Mouse (Mus musculus) myocyte (in vitro differentiated cells): ENCODE measurements around the gene Pir. TPM values are rescaled to one million over a fixed set of nuclear protein-coding genes. Genes with fewer than 3 reads are reported as not detected.

ENCODE experiments used
- H3K27me3 ChIP-seq: one replicate; pipeline ENCODE4 v1.6.1; 2011; ENCODE audit not compliant: control insufficient read depth, insufficient read depth, insufficient read length
- H3K36me3 ChIP-seq: one replicate; pipeline ENCODE4 v1.6.1; 2011; ENCODE audit not compliant: control insufficient read depth, insufficient read depth
- H3K4me2 ChIP-seq: one replicate; pipeline ENCODE4 v1.6.1; 2011; ENCODE audit warnings: low read depth, control low read depth
- H3K4me3 ChIP-seq: one replicate; pipeline ENCODE4 v1.5.1; 2011; ENCODE audit warnings: mild to moderate bottlenecking, control low read depth, moderate library complexity
- H3K79me2 ChIP-seq: one replicate; pipeline ENCODE4 v1.6.1; 2011; ENCODE audit not compliant: control insufficient read depth, insufficient read depth
- H3ac ChIP-seq: one replicate; pipeline ENCODE4 v1.6.1; 2011; ENCODE audit not compliant: control insufficient read depth, insufficient read length
- CEBPB ChIP-seq: IDR thresholded peaks from 2 replicates; pipeline ENCODE4 v1.6.1; 2011; ENCODE audit warnings: mild to moderate bottlenecking, moderate library complexity; ENCODE audit not compliant: poor library complexity, insufficient read depth, severe bottlenecking
- E2F4 ChIP-seq: IDR thresholded peaks from one replicate; pipeline ENCODE4 v1.6.1; 2011; ENCODE audit warnings: mild to moderate bottlenecking, control low read depth, moderate library complexity; ENCODE audit not compliant: insufficient read depth
- MAX ChIP-seq: IDR thresholded peaks from one replicate; pipeline ENCODE4 v1.6.1; 2011; ENCODE audit warnings: low read depth, mild to moderate bottlenecking, control low read depth
- MYOD1 ChIP-seq, 3 experiments: IDR thresholded peaks; one replicate each; pipeline ENCODE4 v1.6.1; 2011; ENCODE audit warnings: control low read depth in 2 of 3, low read depth in 2 of 3, mild to moderate bottlenecking in 2 of 3, moderate library complexity in 1 of 3; ENCODE audit not compliant: insufficient read length in 2 of 3, control insufficient read depth in 1 of 3
- MYOG ChIP-seq, 3 experiments: IDR thresholded peaks; one replicate each; pipeline ENCODE4 v1.6.1; 2011; ENCODE audit warnings: control low read depth in 2 of 3, low read depth in 2 of 3, mild to moderate bottlenecking in 2 of 3; ENCODE audit not compliant: insufficient read length in 2 of 3, control insufficient read depth in 1 of 3, insufficient read depth in 1 of 3
- POLR2A ChIP-seq: IDR thresholded peaks from one replicate; pipeline ENCODE4 v1.6.1; 2011; ENCODE audit warnings: low read depth, mild to moderate bottlenecking, control low read depth, moderate library complexity; ENCODE audit not compliant: insufficient read length
- POLR2AphosphoS2 ChIP-seq: IDR thresholded peaks from one replicate; pipeline ENCODE4 v1.6.1; 2011; ENCODE audit warnings: low read depth, control low read depth; ENCODE audit not compliant: insufficient read length
- REST ChIP-seq: IDR thresholded peaks from one replicate; pipeline ENCODE4 v1.6.1; 2011; ENCODE audit warnings: mild to moderate bottlenecking, control low read depth, moderate library complexity; ENCODE audit not compliant: insufficient read depth, insufficient read length
- SRF ChIP-seq: IDR thresholded peaks from one replicate; pipeline ENCODE4 v1.6.1; 2011; ENCODE audit warnings: low read depth; ENCODE audit not compliant: control insufficient read depth, insufficient read length
- TCF12 ChIP-seq: IDR thresholded peaks from one replicate; pipeline ENCODE4 v1.6.1; 2011; ENCODE audit warnings: mild to moderate bottlenecking, control low read depth; ENCODE audit not compliant: poor library complexity, insufficient read depth, severe bottlenecking
- TCF3 ChIP-seq: IDR thresholded peaks from one replicate; pipeline ENCODE4 v1.6.1; 2011; ENCODE audit warnings: low read depth, control low read depth; ENCODE audit not compliant: insufficient read length
- USF1 ChIP-seq: IDR thresholded peaks from one replicate; pipeline ENCODE4 v1.6.1; 2011; ENCODE audit warnings: low read depth, mild to moderate bottlenecking, control low read depth, moderate library complexity
- polyA plus RNA-seq: library from polyadenylated mRNA; unstranded; fragments of >200 nt; fragmentation: generic; extraction: Trizol; gene quantifications from one replicate; pipeline ENCODE4 v1.2.1, GENCODE M21; 2012; ENCODE audit warnings: missing spikeins

The Pir gene
- polyA plus RNA-seq, 1 experiment: 6.0 TPM

- no peak overlapping the region for H3K4me2 ChIP-seq
- H3K27me3 ChIP-seq: no peaks in the 10 kb centered on the region
- no peaks in the 10 kb centered on the region for H3K79me2 ChIP-seq
- no peaks in the 10 kb centered on the region for H3K36me3 ChIP-seq
- no peak overlapping the region for H3ac ChIP-seq
- TF ChIP-seq MAX (no peak), REST (no peak), MYOG (IDR thresholded peaks at IDR 0.05; ENCODE audit: control insufficient read depth in 1 of 3, insufficient read depth in 1 of 3, insufficient read length in 2 of 3, low read depth in 2 of 3) (no peak), E2F4 (no peak), POLR2A (no peak), CEBPB (no peak), USF1 (no peak), POLR2AphosphoS2 (no peak), TCF12 (no peak), TCF3 (no peak), MYOD1 (IDR thresholded peaks at IDR 0.05; ENCODE audit: control insufficient read depth in 1 of 3, insufficient read length in 2 of 3, low read depth in 2 of 3) (no peak), SRF (no peak)
- no peak overlapping the region for H3K4me3 ChIP-seq
Measured at GRCm38 (mm10) chrX:164287077-164287476, 17.9 kb downstream of the Pir start.

GRCm38 (mm10) chrX:164291147-164291546, 22.0 kb downstream of the Pir start:
- no peak overlapping the region for H3K4me3 ChIP-seq
- H3K27me3 ChIP-seq: no peaks in the 10 kb centered on the region
- H3K79me2 ChIP-seq: no peaks in the 10 kb centered on the region
- no peak overlapping the region for H3K4me2 ChIP-seq
- H3K36me3 ChIP-seq: no peaks in the 10 kb centered on the region
- no peak overlapping the region for H3ac ChIP-seq
- TF ChIP-seq TCF12 (no peak), POLR2A (no peak), CEBPB (no peak), TCF3 (no peak), USF1 (no peak), MAX (no peak), E2F4 (no peak), POLR2AphosphoS2 (no peak), REST (no peak), MYOD1 (IDR thresholded peaks at IDR 0.05; ENCODE audit: control insufficient read depth in 1 of 3, insufficient read length in 2 of 3, low read depth in 2 of 3) (no peak), MYOG (IDR thresholded peaks at IDR 0.05; ENCODE audit: control insufficient read depth in 1 of 3, insufficient read depth in 1 of 3, insufficient read length in 2 of 3, low read depth in 2 of 3) (no peak), SRF (no peak)

- H3K79me2 ChIP-seq: no peaks in the 10 kb centered on the region
- H3K27me3 ChIP-seq: no peaks in the 10 kb centered on the region
Measured at GRCm38 (mm10) chrX:164306250-164306649, 37.1 kb downstream of the Pir start.

GRCm38 (mm10) chrX:164313876-164314275, 44.7 kb downstream of the Pir start:
- H3K79me2 ChIP-seq: no peaks in the 10 kb centered on the region
- H3K4me2 ChIP-seq: no peak overlapping the region
- no peak overlapping the region for H3ac ChIP-seq
- no peak overlapping the region for H3K4me3 ChIP-seq
- no peaks in the 10 kb centered on the region for H3K36me3 ChIP-seq
- no peak for TF ChIP-seq REST
- TF ChIP-seq USF1: no peak
- TF ChIP-seq TCF3: no peak
- TF ChIP-seq TCF12: no peak
- TF ChIP-seq CEBPB: no peak
- no peak for TF ChIP-seq POLR2A
- no peak for TF ChIP-seq MYOD1 (IDR thresholded peaks at IDR 0.05; ENCODE audit: control insufficient read depth in 1 of 3, insufficient read length in 2 of 3, low read depth in 2 of 3)
- TF ChIP-seq MYOG (IDR thresholded peaks at IDR 0.05; ENCODE audit: control insufficient read depth in 1 of 3, insufficient read depth in 1 of 3, insufficient read length in 2 of 3, low read depth in 2 of 3): no peak
- TF ChIP-seq E2F4: no peak
- TF ChIP-seq SRF: no peak
- no peak for TF ChIP-seq MAX
- H3K27me3 ChIP-seq: no peaks in the 10 kb centered on the region

More at GRCm38 (mm10) chrX:164306250-164306649, 37.1 kb downstream of the Pir start:
- no peak overlapping the region for H3ac ChIP-seq
- no peak overlapping the region for H3K4me3 ChIP-seq
- TF ChIP-seq E2F4: no peak
- TF ChIP-seq MAX: no peak
- TF ChIP-seq REST: no peak
- no peaks in the 10 kb centered on the region for H3K36me3 ChIP-seq
- no peak overlapping the region for H3K4me2 ChIP-seq

GRCm38 (mm10) chrX:164318554-164318953, 49.4 kb downstream of the Pir start:
- H3K79me2 ChIP-seq: no peaks in the 10 kb centered on the region
- no peaks in the 10 kb centered on the region for H3K27me3 ChIP-seq
- TF ChIP-seq TCF3: no peak
- no peak for TF ChIP-seq MYOG (IDR thresholded peaks at IDR 0.05; ENCODE audit: control insufficient read depth in 1 of 3, insufficient read depth in 1 of 3, insufficient read length in 2 of 3, low read depth in 2 of 3)
- TF ChIP-seq CEBPB: no peak
- no peak for TF ChIP-seq MAX
- no peak for TF ChIP-seq TCF12
- TF ChIP-seq REST: no peak
- no peak for TF ChIP-seq POLR2AphosphoS2
- TF ChIP-seq USF1: no peak
- TF ChIP-seq SRF: no peak
- TF ChIP-seq MYOD1 (IDR thresholded peaks at IDR 0.05; ENCODE audit: control insufficient read depth in 1 of 3, insufficient read length in 2 of 3, low read depth in 2 of 3): no peak
- no peak for TF ChIP-seq POLR2A
- H3ac ChIP-seq: no peak overlapping the region
- no peak overlapping the region for H3K4me2 ChIP-seq
- no peaks in the 10 kb centered on the region for H3K36me3 ChIP-seq
- no peak overlapping the region for H3K4me3 ChIP-seq
